Mouse (Mus musculus) right cerebral cortex, postnatal 10 days (tissue): Measurements from ENCODE around the gene Them7.

Source experiments
- DNase-seq, 2 experiments: peaks; one replicate each; pipeline ENCODE4 v3.0.0; 2021; ENCODE audit warnings: low spot score in 2 of 2

Them7 gene

GRCm38 (mm10) chr2:105379682-105380081, 155.6 kb downstream of the Them7 start:
- DNase-seq: no peak

DNA sequence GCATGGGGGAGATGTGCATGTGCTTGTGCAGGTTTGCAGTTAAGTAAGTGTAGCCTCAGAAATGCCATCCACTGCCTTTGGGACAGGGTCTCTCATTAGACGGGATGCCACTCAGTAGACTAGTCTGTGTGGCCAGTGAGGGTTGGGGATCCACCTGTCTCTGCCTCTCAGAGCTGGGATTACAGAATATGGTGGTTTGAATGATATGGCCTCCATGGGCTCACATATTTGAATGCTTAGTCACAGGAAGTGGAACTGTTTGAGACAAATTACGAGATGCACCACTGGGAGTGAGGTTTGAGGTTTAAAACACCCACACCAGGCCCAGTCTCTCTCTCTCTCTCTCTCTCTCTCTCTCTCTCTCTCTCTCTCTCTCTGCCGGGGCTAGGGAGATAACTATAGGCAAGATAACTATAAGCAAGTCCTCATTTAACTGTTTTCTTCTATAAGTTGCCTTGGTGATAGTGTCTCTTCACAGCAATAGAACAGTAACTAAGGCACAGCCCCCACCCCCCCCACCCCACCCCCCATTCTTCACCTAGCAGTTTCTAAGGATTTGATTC, 156.7 kb downstream of the Them7 start:
- DNase-seq: no peak

GRCm38 (mm10) chr2:105383063-105383462, 158.9 kb downstream of the Them7 start:
- DNase-seq: no peak

DNA sequence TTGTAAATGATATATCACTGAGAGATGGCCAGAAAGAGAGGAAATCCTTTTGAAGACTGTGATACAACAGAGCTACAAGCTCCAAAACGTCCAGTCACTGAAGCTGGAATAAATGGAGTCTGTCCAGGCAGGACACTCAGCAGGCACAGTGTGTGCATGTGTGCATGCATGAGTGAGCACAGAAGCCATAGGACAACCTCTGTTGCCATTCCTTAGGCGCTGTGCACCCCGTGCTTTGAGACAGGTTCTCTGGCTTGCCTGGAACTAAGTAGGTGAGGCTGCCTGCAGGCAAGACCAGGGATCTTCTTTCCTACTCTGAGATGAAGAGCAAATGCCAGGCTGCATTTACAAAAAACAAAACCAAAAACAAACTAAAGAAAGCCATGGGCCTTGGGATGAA, 160.9 kb downstream of the Them7 start:
- DNase-seq: no peak

GRCm38 (mm10) chr2:105386418-105386817, 162.3 kb downstream of the Them7 start:
- no peak for DNase-seq

DNA sequence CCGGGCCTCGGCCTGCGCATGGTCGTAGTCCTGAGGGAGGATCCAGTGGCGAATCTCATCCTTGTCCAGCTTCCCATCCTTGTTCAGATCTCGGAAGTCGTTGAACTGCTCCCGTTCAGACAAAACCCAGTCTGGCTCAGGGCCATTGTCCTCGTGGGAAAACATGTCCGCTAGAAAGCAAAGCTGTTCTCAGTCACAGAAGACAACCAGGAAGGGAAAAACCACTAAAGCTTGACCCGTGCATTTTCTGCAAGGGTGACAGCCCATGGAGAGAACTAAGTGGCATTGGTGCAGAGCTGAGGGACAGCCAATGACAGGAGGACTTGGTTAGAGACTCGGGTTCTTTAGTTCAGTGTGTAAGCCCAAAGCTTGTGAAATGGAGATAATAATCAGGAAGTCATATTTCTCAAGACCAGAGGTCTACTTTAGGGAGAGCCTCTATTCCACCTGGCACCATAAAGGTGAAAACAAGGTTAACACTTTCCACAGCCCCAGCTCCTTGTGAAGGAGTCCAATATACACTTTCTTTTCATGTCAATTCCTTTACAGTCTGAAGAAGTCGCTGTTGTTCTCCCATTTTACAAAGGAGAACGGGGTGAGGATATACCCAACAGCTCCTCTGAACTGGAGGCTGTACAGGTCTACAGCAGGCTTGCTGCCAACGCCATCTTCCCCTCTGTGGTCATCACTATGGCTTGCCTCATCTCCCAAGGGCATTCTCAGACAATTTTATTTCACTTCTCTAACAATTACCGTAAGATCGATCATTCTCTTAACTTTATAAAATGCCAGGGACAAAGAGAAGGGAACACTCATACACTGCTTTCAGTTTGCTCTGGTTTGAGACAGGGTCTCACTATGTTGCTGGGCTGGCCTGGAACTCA, 165.1 kb downstream of the Them7 start:
- no peak for DNase-seq

DNA sequence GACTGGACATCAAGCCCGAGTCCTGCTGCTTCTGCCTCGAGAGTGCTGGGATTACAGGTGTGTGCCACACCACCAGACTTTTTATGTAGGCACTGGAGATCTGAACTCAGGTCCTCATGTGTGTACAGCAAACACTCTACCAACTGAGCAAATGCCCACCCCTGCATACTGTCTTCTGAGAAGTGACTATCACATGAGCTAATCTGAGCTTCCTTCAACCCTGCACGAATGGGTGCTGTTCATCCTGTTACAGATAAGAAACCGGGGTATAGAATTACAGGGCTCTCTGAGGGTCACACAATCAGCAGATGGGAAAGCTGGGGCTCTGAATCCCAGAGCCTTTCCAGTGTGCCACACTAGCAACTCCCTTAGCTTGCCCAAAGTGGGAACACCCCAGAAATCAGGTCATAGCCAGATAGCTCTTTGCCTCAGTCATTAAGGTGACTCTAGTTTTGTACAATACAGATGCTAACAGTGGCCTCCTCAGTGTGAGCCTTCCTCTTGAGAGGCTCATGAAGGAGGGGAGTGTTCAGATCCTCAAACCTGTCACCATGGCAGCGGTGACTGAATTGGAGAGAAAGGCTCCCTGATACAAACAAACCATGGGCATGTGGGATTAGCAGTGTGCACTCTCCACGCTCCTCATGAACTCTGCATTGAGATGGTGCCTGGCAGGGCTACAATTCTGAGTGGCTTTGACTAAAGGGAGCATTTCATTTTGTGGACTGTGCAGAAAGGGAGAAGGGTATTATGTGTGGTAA, 166.7 kb downstream of the Them7 start:
- no peak for DNase-seq

- no peak for DNase-seq
Observed at GRCm38 (mm10) chr2:105391414-105391784, 167.3 kb downstream of the Them7 start.

GRCm38 (mm10) chr2:105392514-105392913, 168.4 kb downstream of the Them7 start:
- DNase-seq: no peak

GRCm38 (mm10) chr2:105394375-105394774, 170.3 kb downstream of the Them7 start:
- DNase-seq: no peak

DNA sequence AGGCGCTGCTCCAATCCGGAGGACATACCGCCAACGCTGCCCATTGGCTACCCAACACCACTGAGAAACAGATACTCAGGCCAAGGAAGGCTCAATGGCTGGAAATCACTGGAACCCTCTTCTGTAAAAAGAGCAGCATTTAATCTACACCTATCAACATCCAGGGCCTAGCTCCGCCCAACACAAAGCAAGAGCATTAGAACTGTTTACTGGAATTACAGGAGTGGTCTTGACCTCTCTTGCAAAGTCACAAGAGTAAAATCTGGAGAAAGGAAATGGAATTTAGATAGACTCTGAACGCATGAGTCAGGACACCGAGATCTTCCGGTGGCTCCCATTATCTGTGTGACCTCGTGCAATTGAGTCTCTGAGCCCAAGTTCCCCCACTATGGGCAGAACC, 171.9 kb downstream of the Them7 start:
- DNase-seq: no peak

DNA sequence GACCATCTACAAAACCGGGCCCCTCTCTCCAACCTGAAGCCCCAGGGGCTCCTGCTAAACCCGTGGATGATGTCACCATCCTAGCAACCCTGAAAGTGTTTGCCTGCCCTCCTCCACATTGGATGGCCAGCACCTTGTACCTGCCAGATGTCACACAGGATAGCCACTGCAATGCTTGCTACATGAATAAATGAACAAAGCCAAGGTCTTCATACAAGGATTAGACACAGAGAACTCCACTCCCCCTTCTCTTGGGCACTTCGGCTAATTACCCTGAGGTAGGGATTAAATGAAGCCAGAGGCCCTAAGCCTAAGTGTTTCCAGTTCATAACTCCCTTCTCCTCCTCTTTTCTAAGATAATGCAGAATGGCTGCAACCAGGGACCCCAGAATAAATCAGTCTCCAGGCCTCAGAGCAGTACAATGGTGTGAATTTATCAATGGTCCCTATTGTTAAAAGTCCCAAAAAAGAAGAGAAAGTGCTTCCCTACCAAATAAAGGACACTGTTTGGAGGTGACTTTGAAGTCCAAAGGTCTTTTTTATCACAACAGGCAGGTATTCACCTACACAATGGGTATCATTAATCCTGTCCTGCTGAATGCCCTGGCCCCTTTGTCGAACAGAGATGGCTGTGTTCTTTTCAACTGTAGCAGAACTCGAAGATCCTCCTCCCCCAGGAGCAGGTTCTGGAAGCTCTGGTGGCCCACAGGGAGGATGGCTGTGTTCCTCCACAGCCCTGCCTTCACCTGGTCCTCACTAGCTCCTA, 173.5 kb downstream of the Them7 start:
- no peak for DNase-seq

GRCm38 (mm10) chr2:105398636-105399084, 174.5 kb downstream of the Them7 start:
- DNase-seq: no peak

GRCm38 (mm10) chr2:105399085-105399891, 175.2 kb downstream of the Them7 start, which contains the start of gene Rcn1:
Gene Rcn1 (minus strand): TSS chr2:105399319.
- DNase-seq: peak; percentile 62 to 68

DNA sequence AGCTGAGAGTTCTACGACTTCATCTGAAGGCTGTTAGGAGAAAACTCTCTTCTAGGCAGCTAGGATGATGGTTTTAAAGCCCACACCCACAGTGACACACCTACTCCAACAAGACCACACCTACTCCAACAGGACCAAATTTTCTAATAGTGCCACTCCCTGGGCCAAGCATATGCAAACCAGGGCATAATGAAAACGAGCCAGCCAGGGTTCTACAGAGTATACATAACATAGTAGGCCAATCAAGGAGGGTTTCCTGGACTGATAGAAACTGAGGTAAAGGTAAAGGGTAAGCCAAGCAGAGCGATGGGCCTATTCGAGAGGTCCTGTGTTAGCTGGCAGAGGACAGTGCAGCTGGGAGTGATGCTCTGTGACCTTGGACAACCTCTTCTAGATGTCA, 176.4 kb downstream of the Them7 start:
- no peak for DNase-seq

DNA sequence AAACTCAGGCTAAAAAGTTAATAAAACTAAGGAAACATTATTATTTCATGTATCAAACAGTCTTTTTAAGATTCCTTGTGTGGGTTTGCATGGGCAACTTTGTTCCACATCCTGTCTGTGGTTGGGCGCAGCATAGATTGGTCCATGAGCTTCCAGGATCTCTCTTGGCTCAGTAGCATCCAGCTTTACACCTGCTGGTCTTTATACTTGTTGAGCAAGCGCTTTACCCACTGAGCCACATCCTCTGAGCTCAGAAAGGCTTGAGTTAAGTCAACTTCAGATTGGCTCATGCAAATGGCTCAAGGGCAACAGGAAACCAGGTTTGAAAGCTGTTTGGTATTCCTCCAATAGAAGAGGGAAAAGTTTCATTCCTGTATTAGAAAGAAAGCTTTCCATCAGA, 178.1 kb downstream of the Them7 start:
- no peak for DNase-seq

GRCm38 (mm10) chr2:105408511-105408910, 184.4 kb downstream of the Them7 start:
- DNase-seq: peak; percentile 39 to 47

- no peak for DNase-seq
Observed at GRCm38 (mm10) chr2:105409253-105409652, 185.1 kb downstream of the Them7 start.

GRCm38 (mm10) chr2:105414309-105414708, 190.2 kb downstream of the Them7 start:
- no peak for DNase-seq

DNA sequence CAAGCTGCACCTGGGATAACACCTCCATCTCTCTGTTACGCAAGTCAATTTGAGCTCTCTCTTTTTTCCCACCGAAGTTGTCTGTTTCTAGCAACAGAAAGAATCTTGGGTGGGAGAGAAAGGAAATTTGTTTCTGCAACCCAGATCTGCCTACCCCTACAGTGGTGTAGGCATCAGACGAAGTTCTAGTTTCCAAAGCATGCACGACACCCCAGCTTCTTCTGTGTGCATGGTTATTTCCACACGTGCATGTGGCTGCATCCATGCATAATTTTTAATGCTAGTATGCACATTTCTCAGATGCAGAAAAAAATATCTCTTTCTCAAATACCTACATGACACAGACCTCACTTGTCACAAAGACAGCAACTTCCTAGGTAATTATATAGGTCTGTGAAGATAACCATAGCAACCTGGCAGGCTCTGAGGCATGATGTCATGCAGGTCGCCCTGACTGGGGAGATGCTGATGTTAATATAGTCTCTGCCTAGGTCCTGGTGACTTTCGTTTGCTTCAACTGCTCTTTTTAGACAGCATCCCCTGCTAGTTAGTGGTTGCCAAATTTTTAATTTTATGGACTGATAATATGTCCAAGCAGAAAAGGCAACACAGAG, 192.0 kb downstream of the Them7 start:
- DNase-seq: peak; percentile 49 to 63
